Mouse (Mus musculus): Measurements from ENCODE around the gene Slc18a3.

Slc18a3 gene

DNA sequence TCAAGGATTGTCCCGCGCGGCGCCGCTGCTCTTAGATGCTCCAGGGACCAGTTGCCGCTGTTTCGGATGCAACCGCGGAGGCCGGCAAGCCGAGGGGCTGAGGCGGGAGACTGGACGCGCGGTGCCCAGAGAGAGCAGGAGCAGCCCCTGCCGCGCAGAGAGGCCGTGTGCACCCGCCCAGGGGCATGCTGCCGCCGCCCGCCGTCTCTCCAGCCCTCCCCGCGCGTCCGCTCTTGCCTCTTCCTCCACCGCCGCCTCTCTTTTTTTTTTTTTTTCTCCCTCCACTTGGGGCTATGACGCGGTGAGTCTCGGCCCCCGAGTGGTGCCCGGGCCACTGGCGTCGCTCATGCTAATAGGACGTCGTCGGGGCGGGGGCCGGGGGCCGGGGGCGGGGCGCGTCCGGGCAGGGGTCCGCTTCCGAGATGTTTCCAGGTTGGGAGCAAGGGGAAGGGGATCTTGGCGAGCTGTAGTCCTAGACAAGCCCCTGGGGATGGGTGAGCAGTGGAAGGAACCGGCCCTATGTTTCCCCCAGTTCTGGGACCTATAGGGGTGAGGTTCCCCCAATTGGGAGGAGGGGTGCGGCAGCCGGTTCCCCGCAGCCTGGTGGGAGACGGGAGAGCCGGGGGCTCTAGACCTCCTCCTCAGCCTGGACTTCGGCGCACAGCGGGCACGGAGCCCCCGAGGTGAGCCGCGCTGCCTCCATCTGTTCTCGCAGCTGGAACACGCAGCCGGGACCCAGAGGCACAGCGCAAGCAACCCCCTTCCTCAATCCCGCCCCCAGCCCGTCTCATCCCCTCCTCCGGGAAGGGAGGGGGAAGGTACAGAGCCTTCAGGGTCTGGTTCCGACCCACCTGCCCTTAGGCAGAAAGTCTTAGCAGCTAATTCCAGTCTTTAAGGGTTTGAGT, at the start of gene Slc18a3:
Gene Slc18a3, minus strand, starts transcription at position 250 of the 905 bp plus-strand sequence.
- no peak for DNase-seq (ENCODE audit: low spot score)

DNA sequence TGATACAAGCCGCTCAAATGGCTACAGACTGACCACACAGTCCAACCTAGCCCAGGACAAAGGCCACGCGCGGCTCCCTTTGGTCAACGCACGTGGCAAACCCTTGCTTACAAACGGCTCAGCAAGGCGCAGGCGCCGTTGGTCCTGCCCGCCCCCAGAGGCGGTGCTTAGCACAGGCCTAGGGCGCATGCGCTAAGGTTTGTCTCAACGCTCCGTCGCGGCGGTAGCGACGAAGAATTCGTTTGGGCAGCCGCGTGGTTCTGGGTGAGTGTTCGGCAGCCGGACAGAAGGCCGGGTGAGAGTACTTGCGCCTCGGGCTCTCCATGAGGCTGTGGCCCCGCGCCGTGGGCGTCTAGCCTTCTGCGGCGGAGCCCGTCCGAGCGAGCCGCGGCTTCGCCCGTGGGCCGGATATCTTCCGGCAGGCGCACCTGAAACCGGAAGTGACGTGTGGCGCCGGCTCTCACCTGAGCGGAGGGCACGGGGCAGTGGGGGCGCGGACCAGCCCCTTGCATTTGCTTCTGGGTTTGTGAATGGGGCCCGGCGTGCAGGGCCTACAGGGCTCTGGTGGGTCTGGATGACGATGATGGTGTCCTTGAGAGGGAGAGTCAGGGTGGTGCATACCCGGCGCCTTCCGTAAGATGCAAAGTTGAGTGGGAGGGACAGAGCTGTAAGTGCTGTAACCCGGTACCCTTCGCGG, 48.8 kb upstream of the Slc18a3 start, which contains the start of gene Ercc6:
Gene Ercc6, plus strand, starts transcription at position 186 of the 697 bp plus-strand sequence.
- DNase-seq (ENCODE audit: low spot score), result peak; percentile 91

GRCm38 (mm10) chr14:32512912-32513311, 48.3 kb upstream of the Slc18a3 start:
- no peak for DNase-seq (ENCODE audit: low spot score)

DNA sequence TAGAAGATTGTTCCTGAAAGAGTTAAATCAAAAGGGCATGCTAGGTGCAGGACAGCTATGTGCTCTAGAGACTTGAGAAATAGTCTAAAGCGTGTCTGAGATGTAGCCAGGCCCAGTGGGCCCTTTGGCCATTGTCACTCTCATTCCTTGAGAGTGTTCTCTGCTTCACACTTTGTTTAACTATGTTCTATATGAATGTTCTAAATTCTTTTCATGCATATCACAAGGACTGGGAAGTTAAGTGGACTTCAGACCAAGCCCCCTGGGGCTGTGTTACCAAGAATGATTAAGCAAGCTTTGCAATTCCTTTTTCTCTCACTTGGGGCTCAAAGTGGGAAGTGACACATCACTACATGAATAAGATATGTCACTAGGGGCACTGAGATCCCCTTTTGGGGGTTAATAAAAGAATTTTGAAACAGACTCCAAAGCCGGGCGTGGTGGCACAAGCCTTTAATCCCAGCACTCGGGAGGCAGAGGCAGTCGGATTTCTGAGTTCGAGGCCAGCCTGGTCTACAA, 44.9 kb upstream of the Slc18a3 start:
- no peak for DNase-seq (ENCODE audit: low spot score)

DNA sequence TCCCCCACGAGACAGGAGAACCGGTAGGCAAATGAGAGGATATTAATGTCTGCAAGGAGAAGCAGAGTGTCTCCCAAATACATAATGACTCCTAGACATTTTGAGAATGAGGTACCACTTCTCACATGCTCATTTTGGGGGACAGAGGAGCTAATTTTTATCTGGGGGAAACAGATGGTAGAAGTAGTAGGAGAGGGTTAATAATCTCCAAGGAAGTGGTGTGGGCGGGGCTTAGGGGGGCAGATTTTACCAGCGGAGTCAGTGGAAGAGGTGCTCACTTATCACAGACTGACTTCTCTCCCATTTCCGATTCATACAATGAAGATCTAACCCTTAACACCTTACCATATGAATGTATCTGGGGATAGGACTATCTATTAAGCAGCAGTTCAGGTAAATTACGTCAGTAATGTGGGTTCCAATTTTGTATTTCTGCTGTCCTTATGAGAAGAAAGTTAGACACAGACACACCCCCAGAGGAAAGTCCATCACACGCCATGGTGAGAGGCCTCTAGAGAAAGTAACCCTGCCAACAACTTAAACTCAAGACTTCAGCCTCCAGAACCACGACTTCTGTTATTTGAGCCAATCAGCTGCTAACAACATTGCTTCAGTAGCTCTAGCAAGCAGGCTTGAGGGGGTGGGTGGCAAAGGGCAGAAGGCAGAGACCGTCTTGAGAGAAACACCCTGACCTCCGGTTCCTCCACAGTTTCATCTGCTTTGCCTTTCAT, 43.6 kb upstream of the Slc18a3 start:
- DNase-seq (ENCODE audit: low spot score), result peak; percentile 60

DNA sequence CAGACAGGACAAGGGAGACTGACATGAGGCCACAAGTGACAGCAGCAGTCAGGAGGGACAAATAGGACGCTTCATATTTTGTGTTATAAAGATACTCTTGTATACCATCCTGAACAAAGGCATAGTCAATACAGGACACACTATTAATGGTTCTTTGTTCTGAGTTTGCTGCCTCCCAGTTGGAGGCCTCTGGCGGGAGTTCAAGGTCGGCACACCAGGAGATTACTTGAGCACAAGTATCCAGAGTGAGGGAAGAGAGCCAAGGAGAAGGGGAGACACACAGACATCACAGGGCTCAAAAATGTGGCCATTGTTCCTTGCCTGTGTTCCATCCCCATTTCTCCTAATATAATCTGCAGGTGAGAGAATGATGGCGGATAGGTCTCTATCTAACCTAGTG, 42.6 kb upstream of the Slc18a3 start:
- no peak for DNase-seq (ENCODE audit: low spot score)

GRCm38 (mm10) chr14:32506329-32506728, 41.7 kb upstream of the Slc18a3 start:
- DNase-seq (ENCODE audit: low spot score), result no peak

DNA sequence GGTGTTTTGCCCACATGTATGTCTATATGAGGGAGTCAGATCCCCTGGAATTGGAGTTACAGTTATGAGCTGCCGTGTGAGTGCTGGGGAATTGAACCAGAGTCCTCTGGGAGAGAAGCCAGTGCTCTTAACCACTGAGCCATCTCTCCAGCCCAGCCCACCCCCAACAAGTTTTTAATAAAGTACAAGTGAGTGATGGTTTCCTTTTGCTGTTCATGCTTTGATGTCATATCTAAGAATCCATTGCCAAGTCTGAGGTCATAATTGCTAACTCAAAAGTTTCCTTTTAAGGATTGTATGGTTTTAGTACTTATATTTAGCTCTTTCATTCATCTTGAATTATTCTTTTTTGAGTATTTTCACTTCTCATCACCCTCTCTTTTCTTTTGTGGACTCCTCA, 39.2 kb upstream of the Slc18a3 start:
- no peak for DNase-seq (ENCODE audit: low spot score)

DNA sequence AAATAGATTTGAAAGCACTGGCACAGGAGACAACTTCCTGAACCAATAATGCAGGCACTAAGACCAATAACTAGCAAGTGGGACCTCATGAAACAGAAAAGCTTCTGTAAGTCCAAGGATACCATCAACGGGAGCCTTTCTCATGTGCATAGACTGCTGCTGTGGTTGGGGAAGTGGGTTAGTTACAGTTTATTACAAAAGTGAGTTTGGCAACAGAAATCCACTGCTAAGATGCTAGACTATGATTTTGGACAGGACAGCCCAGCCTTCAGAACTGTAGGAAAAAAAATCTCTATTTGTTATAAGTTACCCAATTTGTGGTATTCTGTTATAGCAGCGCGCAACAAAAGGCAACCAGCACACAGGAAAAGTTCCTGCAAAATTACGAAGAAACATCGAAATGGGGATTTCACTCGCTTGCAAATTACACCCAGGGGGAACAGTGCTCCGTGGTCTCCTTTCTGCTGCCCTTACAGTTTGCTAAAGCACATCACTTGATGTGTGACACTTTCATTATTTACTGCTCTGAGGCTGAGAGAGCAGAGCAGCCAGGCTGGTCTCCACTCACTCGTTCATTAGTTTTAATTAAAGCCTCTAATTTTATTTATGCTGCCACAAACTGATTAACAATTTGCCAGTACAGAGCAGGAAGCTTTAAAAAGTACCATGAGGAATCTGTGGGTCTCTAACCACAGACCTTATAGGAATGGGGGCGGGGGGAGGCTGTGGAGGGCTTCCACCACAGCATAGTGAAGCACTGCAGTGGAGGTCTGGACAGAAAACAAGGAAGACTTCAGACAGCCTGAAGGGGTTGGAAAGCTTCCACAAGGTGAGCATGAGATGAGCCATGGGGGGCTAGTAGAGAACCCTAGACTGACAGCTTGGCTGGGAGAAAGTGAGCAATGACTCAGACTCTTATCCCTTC, 38.4 kb upstream of the Slc18a3 start:
- no peak for DNase-seq (ENCODE audit: low spot score)

- DNase-seq (ENCODE audit: low spot score), result no peak
Observed at GRCm38 (mm10) chr14:32501303-32501702, 36.7 kb upstream of the Slc18a3 start.

DNA sequence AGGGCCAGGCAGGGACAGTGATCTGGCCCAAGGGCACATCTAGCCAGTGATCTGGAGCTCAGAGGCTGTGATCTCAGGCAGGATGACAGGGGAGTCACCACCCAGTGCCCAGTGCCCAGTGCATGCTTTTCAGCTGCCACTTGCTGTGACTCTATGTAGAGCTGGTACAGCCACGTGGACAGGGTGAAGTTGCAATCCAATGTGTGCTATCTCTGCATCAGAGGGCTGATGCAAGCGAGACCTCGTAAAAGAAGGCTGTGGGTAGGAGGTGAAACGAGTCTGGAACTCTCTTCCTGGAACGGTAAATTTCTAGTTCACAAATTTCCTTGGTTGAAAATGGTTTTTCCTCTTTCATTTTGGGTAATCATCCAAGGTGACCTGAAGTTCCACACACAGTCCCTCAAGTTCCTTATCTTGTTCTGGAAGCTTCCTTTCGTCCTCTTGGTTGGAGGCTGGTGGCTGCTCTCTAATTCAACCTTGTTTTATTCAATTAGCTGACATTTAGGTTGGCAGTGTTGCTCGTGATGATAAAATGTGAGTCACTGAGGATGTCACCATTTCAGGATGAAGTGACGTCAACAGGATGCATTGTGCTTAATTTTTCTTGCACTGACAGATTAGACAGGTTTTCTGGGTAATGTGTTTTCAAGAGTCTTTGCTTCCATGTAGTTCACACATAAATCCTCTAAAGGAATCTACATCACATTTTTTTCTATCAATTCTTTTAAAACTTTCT, 31.6 kb upstream of the Slc18a3 start:
- no peak for DNase-seq (ENCODE audit: low spot score)

- DNase-seq (ENCODE audit: low spot score), result peak; percentile 42
Observed at GRCm38 (mm10) chr14:32492521-32492920, 27.9 kb upstream of the Slc18a3 start.

- peak; percentile 8 for DNase-seq (ENCODE audit: low spot score)
Observed at GRCm38 (mm10) chr14:32482061-32482460, 17.4 kb upstream of the Slc18a3 start.

GRCm38 (mm10) chr14:32477581-32477980, 12.9 kb upstream of the Slc18a3 start:
- no peak for DNase-seq (ENCODE audit: low spot score)

DNA sequence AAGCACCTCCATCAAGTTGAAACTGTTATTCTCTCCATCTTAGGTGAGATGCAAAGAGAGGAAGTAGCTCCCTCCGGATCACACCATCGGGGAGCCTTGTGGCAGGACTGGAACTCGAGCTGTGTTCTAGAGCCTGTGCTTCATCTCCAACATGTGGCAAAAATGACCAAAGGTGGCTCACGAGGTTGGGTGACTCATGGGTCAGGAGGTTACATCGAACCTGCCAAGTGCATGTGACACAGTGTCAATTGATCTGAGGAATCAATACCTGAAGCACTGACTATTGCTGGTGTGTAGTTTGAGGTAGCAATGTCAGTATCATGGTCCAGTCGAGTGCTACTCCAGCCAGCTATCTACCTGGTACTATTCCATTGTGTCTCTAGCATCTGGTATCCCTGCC, 11.9 kb upstream of the Slc18a3 start:
- DNase-seq (ENCODE audit: low spot score), result no peak

DNA sequence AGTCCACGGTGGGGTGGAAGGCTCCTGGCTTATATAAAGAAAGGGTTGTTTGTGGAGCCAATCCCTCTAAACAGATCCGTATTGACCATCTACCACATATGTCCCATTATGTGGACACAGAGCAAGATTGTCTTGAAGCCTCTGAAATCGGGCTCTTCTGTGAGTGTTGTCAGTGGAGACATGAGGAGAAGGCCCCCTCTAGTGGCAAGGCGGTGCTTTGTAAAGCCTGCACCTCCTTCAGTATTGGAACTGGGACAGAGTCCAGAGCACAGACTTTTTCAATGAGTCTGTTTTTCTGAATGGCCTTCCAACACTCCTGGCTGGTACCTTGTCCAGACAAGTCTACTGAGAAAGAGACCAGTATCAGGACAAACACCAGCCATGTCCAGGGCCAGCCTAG, 8.3 kb upstream of the Slc18a3 start:
- DNase-seq (ENCODE audit: low spot score), result no peak

GRCm38 (mm10) chr14:32467606-32468005, 3.0 kb upstream of the Slc18a3 start:
- no peak for DNase-seq (ENCODE audit: low spot score)

DNA sequence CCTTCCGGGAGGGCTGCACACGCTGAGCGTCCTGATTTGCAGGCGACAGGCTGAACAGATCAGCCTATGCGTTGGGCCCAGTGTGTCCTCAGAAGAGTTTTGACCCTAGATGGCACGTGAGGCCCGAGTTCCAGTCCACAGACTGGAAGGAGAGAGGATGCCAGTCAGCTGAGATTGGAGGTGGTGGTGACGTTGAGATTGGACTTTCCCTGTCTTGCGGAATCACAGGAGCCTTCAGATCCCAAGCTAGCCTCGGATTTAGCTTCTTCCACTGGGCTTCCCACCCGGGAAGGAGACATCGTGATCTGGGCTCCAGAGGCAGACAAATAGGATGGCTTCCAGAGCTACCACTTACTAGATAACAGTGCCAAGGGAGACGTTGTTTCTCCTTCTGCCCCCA, 1.2 kb upstream of the Slc18a3 start, which contains the start of gene Chat:
Gene Chat, minus strand, starts transcription at position 101 of the 400 bp plus-strand sequence.
- DNase-seq (ENCODE audit: low spot score), result no peak

DNA sequence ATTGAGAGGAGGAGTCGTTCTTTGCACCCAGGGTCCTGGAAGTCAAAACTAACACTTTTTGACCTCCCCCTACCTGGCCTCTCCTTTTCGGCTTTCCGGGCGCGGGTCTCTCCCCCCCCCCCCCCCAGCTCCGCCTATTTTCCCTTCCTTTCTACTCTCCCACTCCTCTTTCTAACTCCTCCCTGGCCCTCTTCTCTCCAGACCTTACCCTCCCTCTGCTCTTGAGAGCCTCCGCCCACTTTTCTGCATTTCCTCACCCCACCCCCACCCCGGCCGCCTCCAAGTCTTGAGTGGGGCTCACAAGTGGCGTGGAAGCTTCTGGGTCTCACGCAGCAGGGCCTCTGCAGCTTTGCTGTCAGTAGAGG, 838 bp upstream of the Slc18a3 start:
- no peak for DNase-seq (ENCODE audit: low spot score)
